Mouse (Mus musculus) neural tube, embryonic 12.5 days (tissue): ENCODE data around the gene Pycr1. TPM values are rescaled to one million over a fixed set of nuclear protein-coding genes. Genes with fewer than 3 reads are reported as not detected.

Experiments
- microRNA-seq: library from miRNA; unstranded; fragments of <30 nt; microRNA quantifications from one replicate; pipeline ENCODE4, GENCODE M21; 2017
- polyA plus RNA-seq: library from polyadenylated mRNA; unstranded; fragments of >200 nt; fragmentation: Nextera tagmentation; extraction: Ambion mirVana; gene quantifications from 2 replicates; pipeline ENCODE4 v1.2.1, GENCODE M21; 2016

Pycr1 gene
- polyA plus RNA-seq, 1 experiment from 2014 or later: 27.8 TPM

Small RNA genes lying within 50 kb of the gene (microRNA-seq; reads per million reads assigned to microRNA genes)
- gene Mir6936: 1.3 reads per million

Other genes starting within 250 kb of the Pycr1 start
- 47.2 and 54.6 TPM in 2 replicates for gene Nploc4, start 206.1 kb downstream of the Pycr1 start, polyA plus RNA-seq
- gene Tspan10, start 201.1 kb downstream of the Pycr1 start, polyA plus RNA-seq: 0.15 TPM in 1 of 2 replicates, not detected in the other
- gene Pde6g, start 190.3 kb downstream of the Pycr1 start, polyA plus RNA-seq: 0.27 and 0.32 TPM in 2 replicates
- 12.5 and 13.8 TPM in 2 replicates for gene Oxld1, start 185.7 kb downstream of the Pycr1 start, polyA plus RNA-seq
- gene Ccdc137, start 185.7 kb downstream of the Pycr1 start, polyA plus RNA-seq: 30.9 and 34.7 TPM in 2 replicates
- 63.6 and 64.5 TPM in 2 replicates for gene Arl16, start 176.2 kb downstream of the Pycr1 start, polyA plus RNA-seq
- 116 and 117 TPM in 2 replicates for gene Mrpl12, start 159.2 kb downstream of the Pycr1 start, polyA plus RNA-seq
- 37.9 TPM in 2 replicates for gene Slc25a10, start 151.9 kb downstream of the Pycr1 start, polyA plus RNA-seq
- 0.13 and 0.22 TPM in 2 replicates for gene Gcgr, start 113.1 kb downstream of the Pycr1 start, polyA plus RNA-seq
- gene Mcrip1, start 94.0 kb downstream of the Pycr1 start, polyA plus RNA-seq: 234 and 239 TPM in 2 replicates
- gene Ppp1r27, start 92.6 kb downstream of the Pycr1 start, polyA plus RNA-seq: not detected in 2 replicates
- 425 and 451 TPM in 2 replicates for gene P4hb, start 70.5 kb downstream of the Pycr1 start, polyA plus RNA-seq
- 582 and 606 TPM in 2 replicates for gene Arhgdia, start 62.1 kb downstream of the Pycr1 start, polyA plus RNA-seq
- gene Alyref, start 45.4 kb downstream of the Pycr1 start, polyA plus RNA-seq: 509 and 592 TPM in 2 replicates
- 162 and 172 TPM in 2 replicates for gene Anapc11, start 45.3 kb downstream of the Pycr1 start, polyA plus RNA-seq
- 0.80 and 0.83 TPM in 2 replicates for gene Npb, start 35.3 kb downstream of the Pycr1 start, polyA plus RNA-seq
- gene Pcyt2, start 25.8 kb downstream of the Pycr1 start, polyA plus RNA-seq: 151 and 155 TPM in 2 replicates
- gene Sirt7, start 18.5 kb downstream of the Pycr1 start, polyA plus RNA-seq: 46.8 and 56.5 TPM in 2 replicates
- 39.7 and 40.4 TPM in 2 replicates for gene Mafg, start 10.2 kb downstream of the Pycr1 start, polyA plus RNA-seq
- gene Myadml2, start 4.4 kb upstream of the Pycr1 start, polyA plus RNA-seq: 0.81 and 1.1 TPM in 2 replicates
- 3.1 and 3.4 TPM in 2 replicates for gene Notum, start 17.4 kb upstream of the Pycr1 start, polyA plus RNA-seq
- gene Aspscr1, start 29.2 kb upstream of the Pycr1 start, polyA plus RNA-seq: 139 and 155 TPM in 2 replicates
- 108 and 114 TPM in 2 replicates for gene Cenpx, start 70.0 kb upstream of the Pycr1 start, polyA plus RNA-seq
- gene Lrrc45, start 70.2 kb upstream of the Pycr1 start, polyA plus RNA-seq: 70.9 and 72.6 TPM in 2 replicates
- 118 and 119 TPM in 2 replicates for gene Rac3, start 77.7 kb upstream of the Pycr1 start, polyA plus RNA-seq
- gene Dcxr, start 83.5 kb upstream of the Pycr1 start, polyA plus RNA-seq: 12.3 and 16.7 TPM in 2 replicates
- gene Cbr2, start 88.3 kb upstream of the Pycr1 start, polyA plus RNA-seq: 0.95 and 1.6 TPM in 2 replicates
- 3.6 TPM in 2 replicates for gene Hmga1b, start 119.0 kb upstream of the Pycr1 start, polyA plus RNA-seq
- 77.2 and 81.3 TPM in 2 replicates for gene Rfng, start 140.4 kb upstream of the Pycr1 start, polyA plus RNA-seq
- gene Gps1, start 140.5 kb upstream of the Pycr1 start, polyA plus RNA-seq: 250 and 258 TPM in 2 replicates
- 63.5 and 65.5 TPM in 2 replicates for gene Dus1l, start 152.6 kb upstream of the Pycr1 start, polyA plus RNA-seq
- gene Fasn, start 180.8 kb upstream of the Pycr1 start, polyA plus RNA-seq: 87.6 and 102 TPM in 2 replicates